Mouse (Mus musculus) forebrain, embryonic 16.5 days (tissue): Measurements from ENCODE around the gene Ifi202b. TPM values are rescaled to one million over a fixed set of nuclear protein-coding genes. Genes with fewer than 3 reads are reported as not detected.
"Not testable (repeated sequence)": the region's sequence is repeated elsewhere in the genome, so short reads cannot be mapped to it uniquely, and the experiment has no call there.

Experiments used
- ATAC-seq: fragments of 200-750 bp; cut with Nextera tagmentation; 2 replicates; pipeline ENCODE4 v1.8.0; 2017; ENCODE audit warnings: mild to moderate bottlenecking, moderate library complexity
- H3K27ac ChIP-seq: fragments of 300-500 bp; sonication (generic); 2 replicates; pipeline ENCODE4 v1.5.1; 2014; ENCODE audit warnings: low read length, control low read depth
- H3K27me3 ChIP-seq: fragments of 300-500 bp; sonication (generic); replicated peaks from 2 replicates; pipeline ENCODE4 v1.6.1; 2014; ENCODE audit warnings: low read length; ENCODE audit not compliant: control insufficient read depth, insufficient read depth
- H3K36me3 ChIP-seq: fragments of 300-500 bp; sonication (generic); 2 replicates; pipeline ENCODE4 v1.6.1; 2014; ENCODE audit not compliant: control insufficient read depth, insufficient read depth
- H3K4me1 ChIP-seq: fragments of 300-500 bp; sonication (generic); replicated peaks from 2 replicates; pipeline ENCODE4 v1.6.1; 2014; ENCODE audit warnings: low read length; ENCODE audit not compliant: control insufficient read depth, insufficient read depth
- H3K4me2 ChIP-seq: fragments of 300-500 bp; sonication (generic); 2 replicates; pipeline ENCODE4 v1.6.1; 2014; ENCODE audit warnings: mild to moderate bottlenecking, low read length, control low read depth
- H3K4me3 ChIP-seq: fragments of 300-500 bp; sonication (generic); replicated peaks from 2 replicates; pipeline ENCODE4 v1.5.1; 2014; ENCODE audit warnings: mild to moderate bottlenecking, low read length, control low read depth
- H3K9ac ChIP-seq: fragments of 300-500 bp; sonication (generic); replicated peaks from 2 replicates; pipeline ENCODE4 v1.6.1; 2014; ENCODE audit warnings: low read depth, low read length, control low read depth
- H3K9me3 ChIP-seq: fragments of 300-500 bp; sonication (generic); 2 replicates; pipeline ENCODE4 v1.6.1; 2016; ENCODE audit warnings: low read length; ENCODE audit not compliant: control insufficient read depth
- WGBS: fragments of 180-500 bp; shearing (Covaris S2); extraction: QIAGEN DNeasy Blood & Tissue Kit; methylation state at CpG from one replicate; pipeline ENCODE4 v1.1.7; 2014; 5-methylcytosine and 5-hydroxymethylcytosine counted together
- polyA plus RNA-seq: library from polyadenylated mRNA; unstranded; fragments of >200 nt; fragmentation: Nextera tagmentation; extraction: Ambion mirVana; gene quantifications from 2 replicates; pipeline ENCODE4 v1.2.1, GENCODE M21; 2015

Gene Ifi202b
- polyA plus RNA-seq, 1 experiment from 2014 or later, result not detected

- Histone ChIP-seq H3K4me1 (no peaks in the 10 kb centered on the region), H3K9me3 (no peaks in the 10 kb centered on the region), H3K27me3 (no peaks in the 10 kb centered on the region), H3K36me3 (no peaks in the 10 kb centered on the region), H3K4me3 (no peak overlapping the region), H3K27ac (no peak overlapping the region), H3K9ac (no peak overlapping the region), H3K4me2 (no peak overlapping the region)
- ATAC-seq, result no peak
- 91% methylated on average over 2 of the region's 2 CpGs for WGBS
Measured at GRCm38 (mm10) chr1:173914559-173914958, 68.0 kb downstream of the Ifi202b start.

- H3K9ac ChIP-seq, H3K36me3 ChIP-seq, H3K27ac ChIP-seq, ATAC-seq, H3K9me3 ChIP-seq, H3K4me1 ChIP-seq, H3K4me2 ChIP-seq, H3K4me3 ChIP-seq, H3K27me3 ChIP-seq: not testable (repeated sequence)
Measured at GRCm38 (mm10) chr1:173913256-173913791, 69.2 kb downstream of the Ifi202b start.

Other genes starting within 250 kb of the Ifi202b start
- 0.11 and 0.39 TPM in 2 replicates for gene Ifi207, start 241.0 kb downstream of the Ifi202b start, polyA plus RNA-seq
- 0.24 and 0.70 TPM in 2 replicates for gene Ifi204, start 215.8 kb downstream of the Ifi202b start, polyA plus RNA-seq
- gene Ifi211, start 69.7 kb downstream of the Ifi202b start, polyA plus RNA-seq, result 0.24 and 0.37 TPM in 2 replicates
- gene Mndal, start 40.3 kb downstream of the Ifi202b start, polyA plus RNA-seq, result 3.1 and 4.6 TPM in 2 replicates
- gene Ifi203, start 40.1 kb downstream of the Ifi202b start, polyA plus RNA-seq, result 1.4 and 1.5 TPM in 2 replicates
- gene Ifi205, start 49.1 kb upstream of the Ifi202b start, polyA plus RNA-seq, result not detected in 2 replicates
- not detected in 2 replicates for gene Olfr433, start 58.0 kb upstream of the Ifi202b start, polyA plus RNA-seq
- gene Olfr432, start 66.5 kb upstream of the Ifi202b start, polyA plus RNA-seq, result not detected in 2 replicates
- gene Olfr430, start 83.9 kb upstream of the Ifi202b start, polyA plus RNA-seq, result not detected in 2 replicates
- gene Olfr429, start 101.6 kb upstream of the Ifi202b start, polyA plus RNA-seq, result not detected in 2 replicates
- gene Olfr427, start 114.1 kb upstream of the Ifi202b start, polyA plus RNA-seq, result not detected in 2 replicates
- not detected in 2 replicates for gene Olfr231, start 138.4 kb upstream of the Ifi202b start, polyA plus RNA-seq
- gene Olfr424, start 148.8 kb upstream of the Ifi202b start, polyA plus RNA-seq, result not detected in 2 replicates
- gene Olfr420, start 172.9 kb upstream of the Ifi202b start, polyA plus RNA-seq, result not detected in 2 replicates
- gene Spta1, start 190.0 kb upstream of the Ifi202b start, polyA plus RNA-seq, result 0.13 and 0.16 TPM in 2 replicates